Mouse (Mus musculus) megakaryocyte, adult 5-6 weeks (primary cell): ENCODE data around the gene Kcnk13. TPM values are rescaled to one million over a fixed set of nuclear protein-coding genes. Genes with fewer than 3 reads are reported as not detected.

Experiments used
- ATAC-seq: 2 replicates; pipeline ENCODE4 v1.8.0; 2016; ENCODE audit warnings: mild to moderate bottlenecking, inconsistent platforms; ENCODE audit not compliant: poor library complexity, severe bottlenecking
- total RNA-seq, 2 experiments: library from RNA; stranded (forward) in 1 of 2; stranded (reverse) in 1 of 2; fragments of 153-499, 151-499 nt in 1 of 2; fragments of 221-1000, 200-1000 nt in 1 of 2; gene quantifications; 2 replicates each; pipeline versions ENCODE4 v1.2.3 to v1.2.4; 2015 to 2017

Kcnk13 gene
- total RNA-seq, 2 experiments from 2014 or later, result 0.16 to 0.40 TPM

GRCm38 (mm10) chr12:100012839-100013238, 48.5 kb downstream of the Kcnk13 start:
- ATAC-seq, result peak; percentile 90

DNA sequence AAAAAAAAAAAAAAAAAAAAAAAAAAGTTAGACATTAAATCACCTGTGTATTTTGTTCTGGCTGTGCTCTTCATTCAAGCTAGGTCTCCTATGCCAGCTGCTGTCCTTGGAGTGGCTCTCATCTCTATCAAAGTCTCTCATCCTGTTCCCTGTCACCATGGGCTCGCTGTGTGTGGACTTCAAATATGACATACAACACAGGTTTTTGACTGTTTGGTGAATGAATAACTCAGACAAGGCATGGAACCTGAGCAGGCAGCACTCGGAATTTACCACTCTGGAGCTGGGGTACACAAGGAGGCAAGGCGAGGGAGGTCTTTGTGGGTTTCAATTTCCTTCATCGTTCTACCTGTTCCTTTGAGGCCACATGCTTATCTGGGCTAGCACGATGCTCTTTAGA, 50.8 kb downstream of the Kcnk13 start:
- ATAC-seq, result no peak

- ATAC-seq, result no peak
These were observed 53.4 kb downstream of the Kcnk13 start for GRCm38 (mm10) chr12:100017709-100018108.

DNA sequence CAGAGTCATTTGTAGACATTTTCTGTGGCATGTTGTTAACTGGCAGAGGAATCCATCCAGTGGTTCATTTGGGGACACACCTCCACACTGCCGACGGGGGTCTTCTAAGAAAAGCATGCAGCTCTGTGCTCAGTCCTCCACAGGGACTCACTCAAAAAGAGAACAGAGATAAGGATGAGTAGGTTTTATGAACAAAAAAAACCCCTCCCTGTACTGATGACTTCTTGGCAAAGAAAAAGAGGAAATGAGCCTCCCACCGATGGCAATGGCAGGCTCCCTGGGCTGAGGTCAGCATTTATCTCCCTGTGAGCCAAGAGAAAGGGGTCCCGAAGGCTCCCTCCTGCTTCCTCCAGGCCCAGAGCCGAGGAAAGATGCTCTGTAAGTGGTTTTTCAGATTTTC, 58.2 kb downstream of the Kcnk13 start:
- ATAC-seq, result peak; percentile 74

DNA sequence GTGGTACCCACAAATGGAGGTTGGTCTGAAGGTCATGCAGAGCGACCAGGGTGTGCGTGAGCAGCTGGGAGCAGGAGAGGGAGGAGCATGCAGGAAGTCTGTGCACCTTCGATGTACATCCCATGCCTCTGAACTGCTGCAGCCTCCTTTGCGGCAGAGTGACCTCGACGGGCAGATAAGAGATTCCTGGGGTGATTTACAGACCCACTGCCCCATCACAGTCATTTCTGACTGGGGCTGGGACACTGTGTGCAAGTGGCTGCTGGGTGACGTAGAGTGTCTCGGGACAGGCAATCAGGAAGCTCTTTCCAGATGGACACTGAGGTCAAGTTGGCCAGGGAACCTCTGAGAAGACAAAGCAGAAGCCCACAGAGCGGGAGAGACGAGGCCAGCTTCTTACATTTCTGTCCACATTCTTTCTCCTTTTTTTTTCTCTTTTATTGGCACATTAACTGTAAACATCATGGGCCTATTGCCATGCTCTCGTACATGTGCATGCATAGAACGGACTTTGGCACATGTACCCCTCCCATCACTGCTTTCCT, 59.6 kb downstream of the Kcnk13 start:
- no peak for ATAC-seq

GRCm38 (mm10) chr12:100025675-100026074, 61.4 kb downstream of the Kcnk13 start:
- 0 out of 2 replicates have a peak, but pooled peaks have one; percentile 29 for ATAC-seq

DNA sequence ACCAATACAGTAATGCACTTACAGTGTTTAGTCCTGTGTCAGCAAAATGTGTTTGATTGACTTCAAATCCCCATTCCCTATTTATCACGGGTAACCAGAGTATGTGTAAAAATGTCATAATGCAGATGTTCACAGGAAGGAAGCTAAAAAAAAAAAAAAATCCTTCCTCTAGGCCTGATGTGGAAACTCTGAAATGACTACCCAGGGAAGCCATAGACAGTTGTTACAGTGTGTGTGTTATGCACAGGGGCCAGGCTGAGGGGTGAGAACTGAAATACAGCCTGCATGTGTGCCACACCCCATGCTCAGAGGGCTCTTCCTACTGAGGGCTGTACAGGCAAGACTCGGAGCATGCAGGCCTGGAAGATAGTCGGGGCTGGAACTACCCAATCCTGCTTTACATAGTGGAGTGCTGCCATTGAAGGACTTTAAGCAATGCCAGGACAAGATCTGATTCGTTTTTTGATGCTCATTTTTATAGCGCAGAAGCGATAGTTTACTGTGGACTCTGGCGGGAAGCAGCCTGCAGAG, 62.5 kb downstream of the Kcnk13 start:
- ATAC-seq, result peak; percentile 34

DNA sequence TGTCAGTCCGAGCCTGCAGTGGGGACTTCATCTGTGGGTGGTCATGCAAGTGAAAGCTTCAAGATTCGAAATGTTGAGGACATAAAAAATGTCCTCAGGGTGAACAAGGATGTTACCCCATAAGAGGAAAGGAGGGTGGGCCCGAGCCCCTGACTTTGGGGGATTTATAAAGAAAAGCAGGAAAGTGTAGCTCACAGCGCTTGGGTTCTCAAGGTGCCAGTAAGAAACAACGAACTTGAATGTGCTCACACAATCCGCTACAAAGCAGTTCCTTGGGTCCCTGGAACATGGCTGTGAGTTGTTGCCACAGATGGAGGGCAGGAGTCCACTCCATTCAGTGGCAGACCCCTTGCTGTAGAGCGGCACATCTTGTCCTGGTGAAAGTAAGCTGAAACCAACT, 63.0 kb downstream of the Kcnk13 start:
- ATAC-seq, result no peak

DNA sequence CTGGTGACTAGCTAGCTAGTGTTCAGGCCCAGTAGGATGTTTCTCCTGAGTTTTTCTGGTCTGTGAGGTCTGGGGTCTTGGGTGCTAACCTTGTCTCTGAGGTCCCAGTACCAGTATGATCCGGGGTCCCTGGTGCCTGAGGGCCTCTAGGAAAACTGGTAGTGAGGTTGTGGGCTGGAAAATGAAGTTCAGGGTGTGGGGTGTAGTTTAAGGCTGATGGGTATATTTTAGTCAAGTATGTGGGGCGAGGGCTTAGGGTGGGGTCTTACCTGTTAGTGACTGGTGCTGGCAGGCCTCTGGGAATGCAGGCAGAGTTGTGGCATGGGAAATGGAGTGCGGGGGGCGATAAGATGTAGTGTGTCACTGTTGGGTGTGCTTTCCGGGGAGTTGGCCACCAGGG, 67.4 kb downstream of the Kcnk13 start:
- no peak for ATAC-seq

- no peak for ATAC-seq
These were observed 68.2 kb downstream of the Kcnk13 start for GRCm38 (mm10) chr12:100032521-100032920.

GRCm38 (mm10) chr12:100038741-100039262, 74.5 kb downstream of the Kcnk13 start:
- ATAC-seq, result no peak

DNA sequence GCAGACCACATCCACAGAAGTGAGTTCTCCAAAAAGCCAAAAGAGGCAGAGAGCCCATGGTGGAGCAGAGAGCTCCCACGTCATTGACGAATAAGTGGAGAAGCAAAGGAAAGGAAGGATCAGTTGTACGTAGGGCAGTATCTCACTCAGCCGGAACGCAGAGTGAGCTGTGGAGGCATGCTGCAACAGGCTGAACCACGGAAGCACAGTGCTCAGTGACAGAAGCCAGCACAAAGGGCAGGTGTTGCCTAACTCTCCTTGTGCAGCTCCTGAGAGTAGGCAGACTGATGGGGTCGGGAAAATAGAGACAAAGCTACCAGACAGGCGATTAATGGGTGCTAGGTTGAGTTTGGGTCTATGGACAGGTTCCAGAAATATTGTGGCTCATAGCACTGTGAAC, 77.8 kb downstream of the Kcnk13 start:
- ATAC-seq, result no peak

DNA sequence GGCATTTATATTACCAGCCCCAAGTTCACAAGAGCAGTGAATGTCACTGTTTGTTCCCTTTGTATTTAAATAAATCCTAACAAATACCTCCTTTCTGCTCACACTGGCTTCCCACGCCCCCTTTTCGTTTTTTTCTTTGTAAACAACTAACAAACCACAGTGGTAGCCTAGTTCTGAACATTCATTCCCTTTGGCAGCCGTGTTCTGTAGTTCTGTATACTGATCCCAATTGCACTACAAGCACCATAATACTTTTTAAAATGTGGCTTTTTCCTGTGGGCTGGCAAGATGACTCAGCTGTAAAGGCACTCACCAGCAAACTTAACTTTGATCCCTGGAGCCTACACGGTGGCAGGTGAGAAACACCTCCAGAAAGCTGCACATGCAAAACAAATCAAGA, 80.4 kb downstream of the Kcnk13 start:
- ATAC-seq, result no peak

- no peak for ATAC-seq
These were observed 86.3 kb downstream of the Kcnk13 start for GRCm38 (mm10) chr12:100050552-100050951.

DNA sequence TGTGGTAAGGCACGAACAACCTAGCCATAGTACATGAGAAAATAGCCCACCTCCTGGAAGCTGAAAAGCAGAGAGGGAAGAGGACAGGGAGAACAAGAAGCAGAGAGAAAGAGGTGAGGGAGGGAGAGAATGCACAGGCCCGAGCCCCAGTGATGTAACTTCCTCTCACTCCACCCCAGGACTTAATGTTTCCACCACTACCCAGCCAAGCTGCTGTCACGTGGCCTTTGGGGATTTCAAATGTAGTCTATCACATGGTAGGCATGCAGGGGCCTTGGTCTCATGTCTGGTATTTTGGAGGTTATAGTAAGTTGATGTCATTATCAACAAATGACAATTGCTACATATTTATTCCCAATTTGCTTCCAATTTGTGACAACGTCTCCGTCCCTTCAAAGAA, 89.3 kb downstream of the Kcnk13 start:
- peak; percentile 69 for ATAC-seq

GRCm38 (mm10) chr12:100061071-100061470, 96.8 kb downstream of the Kcnk13 start:
- ATAC-seq, result no peak

GRCm38 (mm10) chr12:100061826-100062225, 97.5 kb downstream of the Kcnk13 start:
- ATAC-seq, result no peak

DNA sequence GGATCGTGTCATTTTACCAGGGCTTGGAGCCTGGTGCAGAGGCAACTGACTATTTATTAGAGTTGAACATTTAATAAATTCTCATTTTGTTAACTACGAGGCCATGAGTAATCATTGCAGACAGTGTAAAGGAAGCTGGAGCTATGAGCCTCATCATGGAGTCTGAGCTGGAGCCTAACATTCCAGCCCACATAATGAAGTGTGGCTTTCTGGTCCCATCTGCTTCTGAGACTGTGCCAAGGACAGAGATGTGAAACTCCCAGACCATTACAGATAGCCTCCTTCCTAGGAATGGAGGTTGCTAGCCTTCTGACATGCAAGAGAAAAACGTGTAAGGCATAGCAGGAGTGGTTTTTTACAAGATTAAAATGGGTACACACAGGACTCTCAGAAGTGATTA, 98.3 kb downstream of the Kcnk13 start:
- no peak for ATAC-seq

GRCm38 (mm10) chr12:100065109-100065508, 100.8 kb downstream of the Kcnk13 start:
- no peak for ATAC-seq

DNA sequence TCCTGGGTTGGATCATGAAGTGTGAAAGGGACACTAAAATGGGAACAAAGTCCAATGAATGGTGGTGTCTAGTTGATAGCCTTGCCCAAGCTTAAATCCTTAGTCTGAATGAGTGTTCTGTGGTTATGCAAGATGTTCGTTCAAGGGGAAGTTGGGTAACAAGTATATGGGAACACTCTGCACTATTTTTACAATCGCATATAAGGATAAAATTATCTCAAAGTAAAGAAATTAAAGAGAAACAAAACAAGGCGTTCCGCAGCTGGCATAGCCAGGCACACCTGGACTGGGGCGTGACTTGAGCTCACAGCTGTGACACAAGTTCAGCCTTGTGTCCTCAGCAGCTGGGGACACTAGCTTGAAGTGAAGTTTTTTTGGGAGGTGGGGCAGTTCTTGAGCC, 103.2 kb downstream of the Kcnk13 start:
- peak; percentile 94 for ATAC-seq

GRCm38 (mm10) chr12:100073201-100073672, 108.9 kb downstream of the Kcnk13 start:
- no peak for ATAC-seq

DNA sequence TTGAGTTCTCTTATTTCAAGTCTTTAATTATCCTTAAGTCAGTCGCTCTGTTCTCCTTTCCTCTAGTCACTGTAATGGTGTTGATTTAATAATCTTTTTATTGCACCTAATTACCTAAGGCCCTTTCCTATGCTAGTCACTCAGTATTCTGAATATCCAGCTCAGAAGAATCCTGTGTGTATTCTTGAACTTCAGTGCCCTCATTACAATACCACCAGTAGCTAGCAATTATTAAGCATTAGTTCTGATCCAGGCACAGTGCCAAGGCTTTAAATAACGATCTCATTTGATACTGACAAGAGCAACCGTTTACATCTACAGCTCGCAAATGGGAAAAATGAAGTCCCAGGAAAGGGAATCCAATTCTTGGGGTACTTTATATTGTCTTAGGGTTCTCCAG, 111.4 kb downstream of the Kcnk13 start:
- no peak for ATAC-seq
